Mouse (Mus musculus): Measurements from ENCODE around the gene Olfr1337. TPM values are rescaled to one million over a fixed set of nuclear protein-coding genes. Genes with fewer than 3 reads are reported as not detected.

The Olfr1337 gene
- polyA plus RNA-seq (2012; rRNA removed; ENCODE audit: low replicate concordance), result not detected in 2 replicates

GRCm38 (mm10) chr4:118782486-118782885 lies at the start of gene Olfr1337:
Olfr1337 (minus strand) TSS chr4:118782586.

DNA sequence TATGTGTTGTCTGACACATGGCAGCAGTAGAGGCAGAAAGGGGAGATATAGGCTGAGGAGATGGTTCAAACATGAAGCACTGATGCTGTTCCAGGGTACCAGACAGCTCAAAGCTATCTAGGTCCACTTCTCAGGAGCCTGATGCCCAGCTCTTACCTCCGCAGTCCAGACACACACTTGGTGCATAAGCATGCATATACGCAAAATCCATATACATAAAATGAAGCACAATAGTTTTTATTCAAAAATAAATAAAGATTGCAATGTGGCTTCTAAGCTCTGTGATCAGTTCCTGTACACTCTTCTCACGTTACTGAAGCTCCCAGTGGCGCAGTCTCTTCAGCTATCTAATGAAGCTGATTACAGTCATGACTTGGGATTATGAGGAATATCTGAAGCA lies 27.5 kb upstream of the Olfr1337 start, which contains the start of gene Olfr1335:
Olfr1335 (minus strand) TSS at position 101 of the 400 bp plus-strand sequence.

GRCm38 (mm10) chr4:118758637-118759036 lies 23.7 kb downstream of the Olfr1337 start, which contains the start of gene Olfr1338:
Olfr1338 (minus strand) TSS chr4:118758737.

GRCm38 (mm10) chr4:118731875-118732274 lies 50.5 kb downstream of the Olfr1337 start, which contains the start of gene Olfr1339:
Olfr1339 (plus strand) TSS chr4:118732175.

Other genes with a start within 250 kb of the Olfr1337 start
- gene Tmem125, start 238.5 kb downstream of the Olfr1337 start, polyA plus RNA-seq (2012; rRNA removed; ENCODE audit: low replicate concordance), result 39.9 and 58.3 TPM in 2 replicates
- 0.09 TPM in 1 of 2 replicates, not detected in the other for gene Cfap57, start 161.8 kb downstream of the Olfr1337 start, polyA plus RNA-seq (2012; rRNA removed; ENCODE audit: low replicate concordance)
- gene Ebna1bp2, start 161.8 kb downstream of the Olfr1337 start, polyA plus RNA-seq (2012; rRNA removed; ENCODE audit: low replicate concordance), result 5.3 and 6.0 TPM in 2 replicates
- not detected in 2 replicates for gene Olfr62, start 123.6 kb downstream of the Olfr1337 start, polyA plus RNA-seq (2012; rRNA removed; ENCODE audit: low replicate concordance)
- gene Olfr1342, start 89.8 kb downstream of the Olfr1337 start, polyA plus RNA-seq (2012; rRNA removed; ENCODE audit: low replicate concordance), result not detected in 2 replicates
- not detected in 2 replicates for gene Olfr1341, start 79.1 kb downstream of the Olfr1337 start, polyA plus RNA-seq (2012; rRNA removed; ENCODE audit: low replicate concordance)
- gene Olfr1340, start 62.4 kb downstream of the Olfr1337 start, polyA plus RNA-seq (2012; rRNA removed; ENCODE audit: low replicate concordance), result not detected in 2 replicates
- gene Olfr1339, start 50.4 kb downstream of the Olfr1337 start, polyA plus RNA-seq (2012; rRNA removed; ENCODE audit: low replicate concordance), result not detected in 2 replicates
- gene Olfr1338, start 23.8 kb downstream of the Olfr1337 start, polyA plus RNA-seq (2012; rRNA removed; ENCODE audit: low replicate concordance), result not detected in 2 replicates
- gene Olfr1335, start 27.4 kb upstream of the Olfr1337 start, polyA plus RNA-seq (2012; rRNA removed; ENCODE audit: low replicate concordance), result not detected in 2 replicates
- not detected in 2 replicates for gene Olfr1333, start 53.7 kb upstream of the Olfr1337 start, polyA plus RNA-seq (2012; rRNA removed; ENCODE audit: low replicate concordance)
- gene Olfr1331, start 82.1 kb upstream of the Olfr1337 start, polyA plus RNA-seq (2012; rRNA removed; ENCODE audit: low replicate concordance), result not detected in 2 replicates
- gene Olfr1330, start 106.0 kb upstream of the Olfr1337 start, polyA plus RNA-seq (2012; rRNA removed; ENCODE audit: low replicate concordance), result not detected in 2 replicates
- not detected in 2 replicates for gene Olfr1329, start 134.9 kb upstream of the Olfr1337 start, polyA plus RNA-seq (2012; rRNA removed; ENCODE audit: low replicate concordance)
- gene Olfr1328, start 156.0 kb upstream of the Olfr1337 start, polyA plus RNA-seq (2012; rRNA removed; ENCODE audit: low replicate concordance), result not detected in 2 replicates
- gene Lao1, start 179.0 kb upstream of the Olfr1337 start, polyA plus RNA-seq (2012; rRNA removed; ENCODE audit: low replicate concordance), result not detected in 2 replicates

All from duodenum, adult 2 months (tissue).